Mouse (Mus musculus) MEL (cell line): ENCODE data around the gene Foxn1. TPM values are rescaled to one million over a fixed set of nuclear protein-coding genes. Genes with fewer than 3 reads are reported as not detected.
A peak's percentile ranks its signal among the peaks of the same experiment; 100 is the strongest.

Experiments
- DNase-seq: peaks from one replicate; pipeline ENCODE4 v3.0.0; 2011; ENCODE audit warnings: low read depth, low spot score
- H3K27ac ChIP-seq: 2 replicates; pipeline ENCODE4 v1.5.1; 2012; ENCODE audit warnings: low read depth, mild to moderate bottlenecking, control low read depth, low read length, moderate library complexity; ENCODE audit not compliant: control insufficient read depth
- H3K27me3 ChIP-seq, 2 experiments: fragments of 150-350 bp in 1 of 2; sonication (generic) in 1 of 2; 2 replicates each; pipeline ENCODE4 v1.6.1; 2012; ENCODE audit warnings: low read length in 2 of 2, mild to moderate bottlenecking in 2 of 2, improper control_type of control experiment in 1 of 2, moderate library complexity in 1 of 2; ENCODE audit not compliant: insufficient read depth in 2 of 2, control insufficient read depth in 1 of 2
- H3K36me3 ChIP-seq, 2 experiments: 2 replicates each; pipeline ENCODE4 v1.6.1; 2012 to 2014; ENCODE audit warnings: low read length in 2 of 2, improper control_type of control experiment in 1 of 2, inconsistent platforms in 1 of 2, mild to moderate bottlenecking in 1 of 2; ENCODE audit not compliant: insufficient read depth in 2 of 2, control insufficient read depth in 1 of 2
- H3K4me1 ChIP-seq, 2 experiments: fragments of 150-350 bp in 1 of 2; sonication (generic) in 1 of 2; 2 replicates each; pipeline ENCODE4 v1.6.1; 2012; ENCODE audit warnings: low read length in 2 of 2, improper control_type of control experiment in 1 of 2, mild to moderate bottlenecking in 1 of 2; ENCODE audit not compliant: insufficient read depth in 2 of 2, control insufficient read depth in 1 of 2
- H3K4me3 ChIP-seq, 2 experiments: fragments of 150-350 bp in 1 of 2; sonication (generic) in 1 of 2; 2 replicates each; pipeline ENCODE4 v1.5.1; 2012; ENCODE audit warnings: low read depth in 2 of 2, low read length in 2 of 2, mild to moderate bottlenecking in 2 of 2, moderate library complexity in 2 of 2, control low read depth in 1 of 2, improper control_type of control experiment in 1 of 2; ENCODE audit not compliant: control insufficient read depth in 1 of 2, insufficient read depth in 1 of 2
- H3K79me2 ChIP-seq: 2 replicates; pipeline ENCODE4 v1.6.1; 2012; ENCODE audit warnings: mild to moderate bottlenecking, low read length, moderate library complexity; ENCODE audit not compliant: control insufficient read depth, poor library complexity, insufficient read depth
- H3K9ac ChIP-seq: 2 replicates; pipeline ENCODE4 v1.6.1; 2012; ENCODE audit warnings: low read depth, mild to moderate bottlenecking, control low read depth, low read length, moderate library complexity; ENCODE audit not compliant: control insufficient read depth, poor library complexity, severe bottlenecking
- H3K9me3 ChIP-seq: fragments of 150-350 bp; sonication (generic); replicated peaks from 2 replicates; pipeline ENCODE4 v1.6.1; 2012; ENCODE audit warnings: mild to moderate bottlenecking, low read length, improper control_type of control experiment, moderate library complexity; ENCODE audit not compliant: insufficient read depth
- BHLHE40 ChIP-seq: IDR thresholded peaks from 2 replicates; pipeline ENCODE4 v1.6.1; 2012; ENCODE audit warnings: low read depth, mild to moderate bottlenecking, inconsistent platforms, low read length, improper control_type of control experiment, borderline replicate concordance
- CHD1 ChIP-seq: IDR thresholded peaks from 2 replicates; pipeline ENCODE4 v1.6.1; 2012; ENCODE audit warnings: low read depth, mild to moderate bottlenecking, inconsistent platforms, low read length, improper control_type of control experiment
- CHD2 ChIP-seq: IDR thresholded peaks from 2 replicates; pipeline ENCODE4 v1.6.1; 2011; ENCODE audit warnings: low read length, improper control_type of control experiment
- CTCF ChIP-seq, 3 experiments: IDR thresholded peaks in 2 of 3; conservative IDR thresholded peaks in 1 of 3; 2 replicates each; pipeline ENCODE4 v1.5.1; 2011 to 2012; ENCODE audit warnings: low read length in 3 of 3, low read depth in 2 of 3, mild to moderate bottlenecking in 2 of 3, improper control_type of control experiment in 1 of 3, inconsistent platforms in 1 of 3, mixed read lengths in 1 of 3, moderate library complexity in 1 of 3; ENCODE audit not compliant: control insufficient read depth in 1 of 3, insufficient read depth in 1 of 3, poor library complexity in 1 of 3, severe bottlenecking in 1 of 3
- ELF1 ChIP-seq: IDR thresholded peaks from 2 replicates; pipeline ENCODE4 v1.6.1; 2014; ENCODE audit warnings: low read depth, mild to moderate bottlenecking, inconsistent platforms, low read length, improper control_type of control experiment, moderate library complexity
- HCFC1 ChIP-seq: IDR thresholded peaks from 2 replicates; pipeline ENCODE4 v1.6.1; 2012; ENCODE audit warnings: low read depth, mild to moderate bottlenecking, inconsistent platforms, low read length, improper control_type of control experiment, moderate library complexity
- MAFK ChIP-seq: IDR thresholded peaks from 2 replicates; pipeline ENCODE4 v1.6.1; 2011; ENCODE audit warnings: low read depth, mild to moderate bottlenecking, low read length, improper control_type of control experiment, borderline replicate concordance
- MAZ ChIP-seq: IDR thresholded peaks from 2 replicates; pipeline ENCODE4 v1.6.1; 2012; ENCODE audit warnings: low read depth, mild to moderate bottlenecking, inconsistent platforms, low read length, improper control_type of control experiment
- NELFE ChIP-seq: IDR thresholded peaks from 2 replicates; pipeline ENCODE4 v1.6.1; 2011; ENCODE audit warnings: low read depth, low read length, improper control_type of control experiment
- NRF1 ChIP-seq: IDR thresholded peaks from 2 replicates; pipeline ENCODE4 v1.6.1; 2014; ENCODE audit warnings: low read depth, mild to moderate bottlenecking, inconsistent platforms, low read length, improper control_type of control experiment, moderate library complexity; ENCODE audit not compliant: poor library complexity, insufficient read depth, severe bottlenecking
- POLR2A ChIP-seq, 2 experiments: IDR thresholded peaks; 2 replicates each; pipeline ENCODE4 v1.6.1; 2011 to 2012; ENCODE audit warnings: low read length in 2 of 2, mild to moderate bottlenecking in 2 of 2, control low read depth in 1 of 2, improper control_type of control experiment in 1 of 2, low read depth in 1 of 2, moderate library complexity in 1 of 2; ENCODE audit not compliant: control insufficient read depth in 1 of 2, insufficient read depth in 1 of 2, poor library complexity in 1 of 2
- POLR2AphosphoS2 ChIP-seq: IDR thresholded peaks from 2 replicates; pipeline ENCODE4 v1.6.1; 2011; ENCODE audit warnings: low read length, improper control_type of control experiment
- SIN3A ChIP-seq: IDR thresholded peaks from 2 replicates; pipeline ENCODE4 v1.6.1; 2012; ENCODE audit warnings: low read length, improper control_type of control experiment, inconsistent platforms
- UBTF ChIP-seq: IDR thresholded peaks from 2 replicates; pipeline ENCODE4 v1.6.1; 2012; ENCODE audit warnings: low read depth, mild to moderate bottlenecking, inconsistent platforms, low read length, improper control_type of control experiment, moderate library complexity, borderline replicate concordance; ENCODE audit not compliant: insufficient read depth
- USF1 ChIP-seq: IDR thresholded peaks from 2 replicates; pipeline ENCODE4 v1.6.1; 2014; ENCODE audit warnings: low read depth, mild to moderate bottlenecking, inconsistent platforms, low read length, improper control_type of control experiment, moderate library complexity
- USF2 ChIP-seq, 2 experiments: IDR thresholded peaks; 2 replicates each; pipeline ENCODE4 v1.6.1; 2011 to 2012; ENCODE audit warnings: improper control_type of control experiment in 2 of 2, low read length in 2 of 2, borderline replicate concordance in 1 of 2, inconsistent platforms in 1 of 2, low read depth in 1 of 2, mild to moderate bottlenecking in 1 of 2; ENCODE audit not compliant: insufficient read depth in 1 of 2
- ZC3H11A ChIP-seq: IDR thresholded peaks from 2 replicates; pipeline ENCODE4 v1.6.1; 2012; ENCODE audit warnings: low read depth, mild to moderate bottlenecking, inconsistent platforms, low read length, improper control_type of control experiment
- polyA plus RNA-seq, 2 experiments: library from polyadenylated mRNA; stranded (reverse) in 1 of 2; unstranded in 1 of 2; fragments of >175 nt in 1 of 2; fragments of >200 nt in 1 of 2; gene quantifications; 2 replicates each; pipeline versions ENCODE4 v1.2.1 to v1.2.4; 2012; ENCODE audit warnings: low replicate concordance in 2 of 2, low read depth in 1 of 2; ENCODE audit not compliant: insufficient read length in 2 of 2, insufficient read depth in 1 of 2, missing spikeins in 1 of 2
- total RNA-seq: library from RNA; depleted of rRNA; stranded (reverse); fragments of 300-350 nt; gene quantifications from 2 replicates; pipeline ENCODE4 v1.2.3, GENCODE M21; 2012

The Foxn1 gene
- total and polyA plus RNA-seq, 3 experiments: not detected

- TF ChIP-seq CHD1 (no peak), ELF1 (no peak), NELFE (no peak), MAFK (peak; percentile 79), NRF1 (no peak)
- H3K4me1 ChIP-seq: peaks cover 6% of the 10 kb centered on the region in 2 experiments; a peak in 3 of 4 replicates
- H3K36me3 ChIP-seq: peaks cover under 1 to 10% of the 10 kb centered on the region in 2 experiments
- no peak overlapping the region for H3K9ac ChIP-seq
- no peak overlapping the region for H3K27ac ChIP-seq
- H3K27me3 ChIP-seq: no peaks in the 10 kb centered on the region
- 0 out of 4 replicates have a peak overlapping the region, but pooled peaks of 1 of the 2 experiments have one; percentile 67 for H3K4me3 ChIP-seq
- DNase-seq: no peak
- no peaks in the 10 kb centered on the region for H3K9me3 ChIP-seq
- peaks cover 8% of the 10 kb centered on the region for H3K79me2 ChIP-seq
Observed at GRCm38 (mm10) chr11:78327215-78327614, 59.1 kb downstream of the Foxn1 start.

GRCm38 (mm10) chr11:78324965-78325364 lies 61.4 kb downstream of the Foxn1 start:
- no peak for DNase-seq
- Histone ChIP-seq H3K27ac (no peak overlapping the region), H3K9me3 (no peaks in the 10 kb centered on the region), H3K27me3 (no peaks in the 10 kb centered on the region), H3K36me3 (peaks cover 7 to 11% of the 10 kb centered on the region in 2 experiments), H3K9ac (no peak overlapping the region), H3K79me2 (peaks cover 8% of the 10 kb centered on the region), H3K4me1 (peaks cover 6% of the 10 kb centered on the region in 2 experiments; a peak in 3 of 4 replicates), H3K4me3 (no peak overlapping the region)
- TF ChIP-seq CTCF (IDR thresholded peaks at IDR 0.05 in 2 of 3, conservative IDR thresholded peaks at IDR 0.05 in 1 of 3; ENCODE audit: control insufficient read depth in 1 of 3, insufficient read depth in 1 of 3, low read depth in 2 of 3, low read length in 3 of 3, poor library complexity in 1 of 3, severe bottlenecking in 1 of 3) (0 out of 6 replicates have a peak, but pooled peaks of 1 of the 3 experiments have one; percentile 9), USF2 (IDR thresholded peaks at IDR 0.05; ENCODE audit: borderline replicate concordance in 1 of 2, insufficient read depth in 1 of 2, low read depth in 1 of 2, low read length in 2 of 2) (no peak)

- DNase-seq: no peak
- H3K27ac ChIP-seq: no peak overlapping the region
- no peak overlapping the region for H3K4me3 ChIP-seq
- H3K36me3 ChIP-seq: peaks cover 6 to 11% of the 10 kb centered on the region in 2 experiments
- H3K4me1 ChIP-seq: peaks cover 3 to 5% of the 10 kb centered on the region in 2 experiments; a peak in 3 of 4 replicates
- H3K79me2 ChIP-seq: peaks cover 6% of the 10 kb centered on the region
- no peak overlapping the region for H3K9ac ChIP-seq
- no peak for TF ChIP-seq MAFK
- no peak for TF ChIP-seq MAZ
- no peak for TF ChIP-seq BHLHE40
- no peak for TF ChIP-seq POLR2AphosphoS2
- TF ChIP-seq NRF1: no peak
- TF ChIP-seq HCFC1: no peak
- TF ChIP-seq UBTF: no peak
- TF ChIP-seq SIN3A: no peak
- no peak for TF ChIP-seq USF1
- TF ChIP-seq CHD2: no peak
- no peak for TF ChIP-seq ZC3H11A
- no peak for TF ChIP-seq POLR2A (IDR thresholded peaks at IDR 0.05; ENCODE audit: control insufficient read depth in 1 of 2, insufficient read depth in 1 of 2, low read depth in 1 of 2, low read length in 2 of 2, poor library complexity in 1 of 2)
- no peaks in the 10 kb centered on the region for H3K27me3 ChIP-seq
- H3K9me3 ChIP-seq: no peaks in the 10 kb centered on the region
Observed at GRCm38 (mm10) chr11:78324000-78324785, 62.2 kb downstream of the Foxn1 start.
